Mouse (Mus musculus) thymus, postnatal 10 days (tissue): ENCODE measurements around the gene Kctd8.

Experiments used
- DNase-seq, 2 experiments: peaks; one replicate each; pipeline ENCODE4 v3.0.0; 2021; ENCODE audit warnings: low spot score in 2 of 2

The Kctd8 gene

GRCm38 (mm10) chr5:69156489-69156888 lies 185.0 kb downstream of the Kctd8 start:
- DNase-seq: no peak

- no peak for DNase-seq
Measured at GRCm38 (mm10) chr5:69145827-69146226, 195.7 kb downstream of the Kctd8 start.

GRCm38 (mm10) chr5:69141082-69141481 lies 200.4 kb downstream of the Kctd8 start:
- no peak for DNase-seq

GRCm38 (mm10) chr5:69108718-69109117 lies 232.8 kb downstream of the Kctd8 start:
- no peak for DNase-seq

GRCm38 (mm10) chr5:69088912-69089311 lies 252.6 kb downstream of the Kctd8 start:
- no peak for DNase-seq
